Mouse (Mus musculus): ENCODE results near the gene Foxp1. TPM values are rescaled to one million over a fixed set of nuclear protein-coding genes. Genes with fewer than 3 reads are reported as not detected.

The Foxp1 gene
- polyA plus RNA-seq, 1 experiment from 2014 or later, result 121 TPM

- no peaks in the 10 kb centered on the region for H3K27me3 ChIP-seq (replicated peaks; ENCODE audit: insufficient read depth, low read length)
- no peak overlapping the region for H3K4me2 ChIP-seq (replicated peaks; ENCODE audit: low read depth, low read length)
- no peaks in the 10 kb centered on the region for H3K4me1 ChIP-seq (ENCODE audit: insufficient read depth, low read depth, low read length)
- H3K27ac ChIP-seq (ENCODE audit: low read length), result no peak overlapping the region
- no peak for TF ChIP-seq EP300 (IDR thresholded peaks at IDR 0.05)
- no peak for TF ChIP-seq CTCF (IDR thresholded peaks at IDR 0.05)
- no peaks in the 10 kb centered on the region for H3K9me3 ChIP-seq (ENCODE audit: low read length)
- no peaks in the 10 kb centered on the region for H3K36me3 ChIP-seq (ENCODE audit: insufficient read depth, low read length)
- no peak for ATAC-seq
- 77% methylated on average over 3 of the region's 3 CpGs for WGBS
- no peak for DNase-seq (ENCODE audit: low spot score)
- H3K4me3 ChIP-seq (ENCODE audit: low read depth, low read length), result no peak overlapping the region
- H3K9ac ChIP-seq (replicated peaks; ENCODE audit: low read depth), result no peak overlapping the region
Measured at GRCm38 (mm10) chr6:99305751-99306150, 216.8 kb downstream of the Foxp1 start.

- Histone ChIP-seq H3K9ac (replicated peaks; ENCODE audit: low read depth) (no peak overlapping the region), H3K36me3 (ENCODE audit: insufficient read depth, low read length) (no peaks in the 10 kb centered on the region), H3K4me2 (replicated peaks; ENCODE audit: low read depth, low read length) (no peak overlapping the region), H3K27me3 (replicated peaks; ENCODE audit: insufficient read depth, low read length) (no peaks in the 10 kb centered on the region), H3K27ac (ENCODE audit: low read length) (no peak overlapping the region), H3K4me3 (ENCODE audit: low read depth, low read length) (no peak overlapping the region), H3K9me3 (ENCODE audit: low read length) (no peaks in the 10 kb centered on the region), H3K4me1 (ENCODE audit: insufficient read depth, low read depth, low read length) (no peaks in the 10 kb centered on the region)
- DNase-seq (ENCODE audit: low spot score) (no peak), ATAC-seq (no peak)
- WGBS, result 93% methylated on average over 3 of the region's 3 CpGs
- TF ChIP-seq CTCF (IDR thresholded peaks at IDR 0.05) (no peak), EP300 (IDR thresholded peaks at IDR 0.05) (no peak)
Measured at GRCm38 (mm10) chr6:99305236-99305635, 217.3 kb downstream of the Foxp1 start.

GRCm38 (mm10) chr6:99302662-99303435, 219.7 kb downstream of the Foxp1 start:
- H3K4me2 ChIP-seq (replicated peaks; ENCODE audit: low read depth, low read length), result no peak overlapping the region
- 62% methylated on average over 6 of the region's 6 CpGs for WGBS
- DNase-seq (ENCODE audit: low spot score) (peak; percentile 17), ATAC-seq (no peak; the same call in 1 of the 2 replicates)
- H3K27ac ChIP-seq (ENCODE audit: low read length), result no peak overlapping the region
- no peaks in the 10 kb centered on the region for H3K4me1 ChIP-seq (ENCODE audit: insufficient read depth, low read depth, low read length)
- TF ChIP-seq EP300 (IDR thresholded peaks at IDR 0.05), result no peak
- TF ChIP-seq CTCF (IDR thresholded peaks at IDR 0.05), result no peak
- H3K36me3 ChIP-seq (ENCODE audit: insufficient read depth, low read length), result no peaks in the 10 kb centered on the region
- H3K4me3 ChIP-seq (ENCODE audit: low read depth, low read length), result no peak overlapping the region
- H3K9ac ChIP-seq (replicated peaks; ENCODE audit: low read depth), result no peak overlapping the region
- no peaks in the 10 kb centered on the region for H3K9me3 ChIP-seq (ENCODE audit: low read length)
- H3K27me3 ChIP-seq (replicated peaks; ENCODE audit: insufficient read depth, low read length), result no peaks in the 10 kb centered on the region

- Histone ChIP-seq H3K27ac (ENCODE audit: low read length) (no peak overlapping the region), H3K9me3 (ENCODE audit: low read length) (no peaks in the 10 kb centered on the region), H3K4me2 (replicated peaks; ENCODE audit: low read depth, low read length) (no peak overlapping the region), H3K4me1 (ENCODE audit: insufficient read depth, low read depth, low read length) (no peaks in the 10 kb centered on the region), H3K27me3 (replicated peaks; ENCODE audit: insufficient read depth, low read length) (no peaks in the 10 kb centered on the region), H3K4me3 (ENCODE audit: low read depth, low read length) (no peak overlapping the region), H3K36me3 (ENCODE audit: insufficient read depth, low read length) (no peaks in the 10 kb centered on the region), H3K9ac (replicated peaks; ENCODE audit: low read depth) (no peak overlapping the region)
- DNase-seq (ENCODE audit: low spot score), result no peak
- TF ChIP-seq EP300 (IDR thresholded peaks at IDR 0.05) (no peak), CTCF (IDR thresholded peaks at IDR 0.05) (no peak)
- WGBS, result 50% methylated on average over 8 of the region's 8 CpGs
- ATAC-seq, result no peak
Measured at GRCm38 (mm10) chr6:99301923-99302322, 220.6 kb downstream of the Foxp1 start.

GRCm38 (mm10) chr6:99300235-99300634, 222.3 kb downstream of the Foxp1 start:
- H3K9me3 ChIP-seq (ENCODE audit: low read length), result no peaks in the 10 kb centered on the region
- no peak overlapping the region for H3K9ac ChIP-seq (replicated peaks; ENCODE audit: low read depth)
- no peaks in the 10 kb centered on the region for H3K4me1 ChIP-seq (ENCODE audit: insufficient read depth, low read depth, low read length)
- H3K36me3 ChIP-seq (ENCODE audit: insufficient read depth, low read length), result no peaks in the 10 kb centered on the region
- ATAC-seq (no peak), DNase-seq (ENCODE audit: low spot score) (no peak)
- no peak overlapping the region for H3K4me2 ChIP-seq (replicated peaks; ENCODE audit: low read depth, low read length)
- no peaks in the 10 kb centered on the region for H3K27me3 ChIP-seq (replicated peaks; ENCODE audit: insufficient read depth, low read length)
- H3K4me3 ChIP-seq (ENCODE audit: low read depth, low read length), result no peak overlapping the region
- TF ChIP-seq CTCF (IDR thresholded peaks at IDR 0.05) (no peak), EP300 (IDR thresholded peaks at IDR 0.05) (no peak)
- WGBS, result 87% methylated on average over 6 of the region's 6 CpGs
- H3K27ac ChIP-seq (ENCODE audit: low read length), result no peak overlapping the region

GRCm38 (mm10) chr6:99299196-99299595, 223.3 kb downstream of the Foxp1 start:
- DNase-seq (ENCODE audit: low spot score) (no peak), ATAC-seq (no peak)
- no peak for TF ChIP-seq CTCF (IDR thresholded peaks at IDR 0.05)
- TF ChIP-seq EP300 (IDR thresholded peaks at IDR 0.05), result no peak
- Histone ChIP-seq H3K36me3 (ENCODE audit: insufficient read depth, low read length) (no peaks in the 10 kb centered on the region), H3K4me3 (ENCODE audit: low read depth, low read length) (no peak overlapping the region), H3K4me2 (replicated peaks; ENCODE audit: low read depth, low read length) (no peak overlapping the region), H3K9me3 (ENCODE audit: low read length) (no peaks in the 10 kb centered on the region), H3K27ac (ENCODE audit: low read length) (no peak overlapping the region), H3K4me1 (ENCODE audit: insufficient read depth, low read depth, low read length) (no peaks in the 10 kb centered on the region), H3K27me3 (replicated peaks; ENCODE audit: insufficient read depth, low read length) (no peaks in the 10 kb centered on the region), H3K9ac (replicated peaks; ENCODE audit: low read depth) (no peak overlapping the region)
- WGBS, result 74% methylated on average over 14 of the region's 14 CpGs
